Mouse (Mus musculus) ES-Bruce4 (cell line): ENCODE results near the gene Exoc2.

Experiments used
- CTCF ChIP-seq: IDR thresholded peaks from one replicate; pipeline ENCODE4 v1.8.1; 2011; ENCODE audit warnings: low read depth, low read length
- POLR2A ChIP-seq: IDR thresholded peaks from one replicate; pipeline ENCODE4 v1.8.1; 2011; ENCODE audit warnings: low read length; ENCODE audit not compliant: insufficient read depth

- TF ChIP-seq CTCF, result no peak
- no peak for TF ChIP-seq POLR2A
Measured at GRCm38 (mm10) chr13:30776021-30776420, 197.9 kb downstream of the Exoc2 start.
